Mouse (Mus musculus): ENCODE measurements at regions not wholly inside any gene's neighbourhood (a gene's known extent, or its start where the extent isn't known, plus 50 kb on each side); places are given as distances from the start of the nearest gene placed in this dataset.

- TF ChIP-seq POLR2A (IDR thresholded peaks at IDR 0.05; ENCODE audit: borderline replicate concordance, extremely low read depth, insufficient read depth, insufficient read length, poor library complexity, severe bottlenecking), result no peak
- DNase-seq (ENCODE audit: low read depth), result peak; percentile 75
Observed at GRCm38 (mm10) chr8:34483212-34483611, 371.7 kb upstream of the Gm10131 start.

GRCm38 (mm10) chr8:34482676-34483075, 371.1 kb upstream of the Gm10131 start:
- TF ChIP-seq CTCF (IDR thresholded peaks at IDR 0.05; ENCODE audit: borderline replicate concordance, extremely low read depth, insufficient read depth, insufficient read length) (no peak), POLR2A (IDR thresholded peaks at IDR 0.05; ENCODE audit: borderline replicate concordance, extremely low read depth, insufficient read depth, insufficient read length, poor library complexity, severe bottlenecking) (no peak)
- no peak for DNase-seq (ENCODE audit: low read depth)

- TF ChIP-seq CTCF (IDR thresholded peaks at IDR 0.05; ENCODE audit: borderline replicate concordance, extremely low read depth, insufficient read depth, insufficient read length), result no peak
- TF ChIP-seq POLR2A (IDR thresholded peaks at IDR 0.05; ENCODE audit: borderline replicate concordance, extremely low read depth, insufficient read depth, insufficient read length, poor library complexity, severe bottlenecking), result no peak
Observed at GRCm38 (mm10) chr8:34480496-34480895, 369.0 kb upstream of the Gm10131 start.

GRCm38 (mm10) chr8:34478891-34479290, 367.4 kb upstream of the Gm10131 start:
- no peak for TF ChIP-seq POLR2A (IDR thresholded peaks at IDR 0.05; ENCODE audit: borderline replicate concordance, extremely low read depth, insufficient read depth, insufficient read length, poor library complexity, severe bottlenecking)
- DNase-seq (ENCODE audit: low read depth), result no peak

More at GRCm38 (mm10) chr8:34480496-34480895, 369.0 kb upstream of the Gm10131 start:
- no peak for DNase-seq (ENCODE audit: low read depth)

- no peak for DNase-seq (ENCODE audit: low read depth)
- no peak for TF ChIP-seq CTCF (IDR thresholded peaks at IDR 0.05; ENCODE audit: borderline replicate concordance, extremely low read depth, insufficient read depth, insufficient read length)
- TF ChIP-seq POLR2A (IDR thresholded peaks at IDR 0.05; ENCODE audit: borderline replicate concordance, extremely low read depth, insufficient read depth, insufficient read length, poor library complexity, severe bottlenecking), result no peak
Observed at GRCm38 (mm10) chr8:34478465-34478864, 366.9 kb upstream of the Gm10131 start.

- no peak for DNase-seq (ENCODE audit: low read depth)
- TF ChIP-seq POLR2A (IDR thresholded peaks at IDR 0.05; ENCODE audit: borderline replicate concordance, extremely low read depth, insufficient read depth, insufficient read length, poor library complexity, severe bottlenecking) (no peak), CTCF (IDR thresholded peaks at IDR 0.05; ENCODE audit: borderline replicate concordance, extremely low read depth, insufficient read depth, insufficient read length) (no peak)
Observed at GRCm38 (mm10) chr8:34476146-34476820, 364.7 kb upstream of the Gm10131 start.

- TF ChIP-seq CTCF (IDR thresholded peaks at IDR 0.05; ENCODE audit: borderline replicate concordance, extremely low read depth, insufficient read depth, insufficient read length) (no peak), POLR2A (IDR thresholded peaks at IDR 0.05; ENCODE audit: borderline replicate concordance, extremely low read depth, insufficient read depth, insufficient read length, poor library complexity, severe bottlenecking) (no peak)
- DNase-seq (ENCODE audit: low read depth), result no peak
Observed at GRCm38 (mm10) chr8:34474593-34474992, 363.1 kb upstream of the Gm10131 start.

GRCm38 (mm10) chr8:34473769-34474168, 362.2 kb upstream of the Gm10131 start:
- DNase-seq (ENCODE audit: low read depth), result peak; percentile 30
- TF ChIP-seq POLR2A (IDR thresholded peaks at IDR 0.05; ENCODE audit: borderline replicate concordance, extremely low read depth, insufficient read depth, insufficient read length, poor library complexity, severe bottlenecking) (no peak), CTCF (IDR thresholded peaks at IDR 0.05; ENCODE audit: borderline replicate concordance, extremely low read depth, insufficient read depth, insufficient read length) (no peak)

- TF ChIP-seq POLR2A (IDR thresholded peaks at IDR 0.05; ENCODE audit: borderline replicate concordance, extremely low read depth, insufficient read depth, insufficient read length, poor library complexity, severe bottlenecking) (no peak), CTCF (IDR thresholded peaks at IDR 0.05; ENCODE audit: borderline replicate concordance, extremely low read depth, insufficient read depth, insufficient read length) (no peak)
- DNase-seq (ENCODE audit: low read depth), result peak; percentile 25
Observed at GRCm38 (mm10) chr8:34473301-34473700, 361.8 kb upstream of the Gm10131 start.

GRCm38 (mm10) chr8:34472846-34473245, 361.3 kb upstream of the Gm10131 start:
- peak; percentile 81 for DNase-seq (ENCODE audit: low read depth)
- TF ChIP-seq POLR2A (IDR thresholded peaks at IDR 0.05; ENCODE audit: borderline replicate concordance, extremely low read depth, insufficient read depth, insufficient read length, poor library complexity, severe bottlenecking), result no peak
- no peak for TF ChIP-seq CTCF (IDR thresholded peaks at IDR 0.05; ENCODE audit: borderline replicate concordance, extremely low read depth, insufficient read depth, insufficient read length)

- peak; percentile 29 for DNase-seq (ENCODE audit: low read depth)
- TF ChIP-seq POLR2A (IDR thresholded peaks at IDR 0.05; ENCODE audit: borderline replicate concordance, extremely low read depth, insufficient read depth, insufficient read length, poor library complexity, severe bottlenecking), result no peak
- no peak for TF ChIP-seq CTCF (IDR thresholded peaks at IDR 0.05; ENCODE audit: borderline replicate concordance, extremely low read depth, insufficient read depth, insufficient read length)
Observed at GRCm38 (mm10) chr8:34472434-34472833, 360.9 kb upstream of the Gm10131 start.

- no peak for TF ChIP-seq CTCF (IDR thresholded peaks at IDR 0.05; ENCODE audit: borderline replicate concordance, extremely low read depth, insufficient read depth, insufficient read length)
- DNase-seq (ENCODE audit: low read depth), result no peak
Observed at GRCm38 (mm10) chr8:34469091-34469490, 357.6 kb upstream of the Gm10131 start.

Data from brain, embryonic 14.5 days (tissue).